Mouse (Mus musculus): ENCODE data around the gene Olfr1359. TPM values are rescaled to one million over a fixed set of nuclear protein-coding genes. Genes with fewer than 3 reads are reported as not detected.
"Not testable (repeated sequence)": the region's sequence is repeated elsewhere in the genome, so short reads cannot be mapped to it uniquely, and the experiment has no call there.

Olfr1359 gene
- polyA plus RNA-seq, 1 experiment from 2014 or later, result not detected

DNA sequence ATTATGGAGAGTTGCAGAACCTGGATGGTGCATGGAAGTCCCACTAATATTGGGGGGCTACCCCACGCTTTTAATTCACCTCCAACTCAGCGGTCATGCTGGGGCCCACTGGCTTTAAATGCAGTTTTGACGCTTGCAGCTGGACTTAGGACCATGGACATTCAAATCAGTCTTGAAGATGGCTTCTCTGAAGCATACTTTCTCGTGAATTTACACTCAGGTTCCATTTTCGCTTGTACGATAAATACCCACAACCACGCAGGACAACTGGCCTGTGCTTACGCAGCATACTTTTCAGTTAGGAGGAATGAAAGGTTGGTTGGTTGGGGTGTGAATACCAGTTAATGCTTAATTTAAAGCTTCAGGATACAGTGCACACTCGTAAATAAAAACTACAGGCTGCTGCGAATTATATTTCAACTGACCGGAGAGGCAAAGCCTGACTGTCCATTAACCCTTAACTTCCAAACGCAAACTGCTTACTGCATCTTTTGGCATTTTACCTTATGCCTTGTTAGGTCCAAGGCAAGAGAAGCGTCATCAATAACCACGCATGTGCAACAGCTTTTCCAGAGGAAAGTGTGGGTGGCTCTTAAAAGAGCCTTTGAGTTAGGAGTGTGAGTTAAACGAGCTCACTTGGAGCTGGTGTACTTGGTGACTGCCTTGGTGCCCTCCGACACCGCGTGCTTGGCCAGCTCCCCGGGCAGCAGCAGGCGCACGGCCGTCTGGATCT, 17.4 kb downstream of the Olfr1359 start:
- H3K27ac ChIP-seq (ENCODE audit: low read depth, low read length), result peak overlapping the region; percentile 98
- ATAC-seq (replicated peaks; ENCODE audit: low FRiP score), result no peak
- no peaks in the 10 kb centered on the region for H3K27me3 ChIP-seq (ENCODE audit: control insufficient read depth, insufficient read depth, low read length)
- peak; percentile 66 for DNase-seq (ENCODE audit: low spot score)
- no peaks in the 10 kb centered on the region for H3K9me3 ChIP-seq (ENCODE audit: control insufficient read depth, low read length)
- H3K4me2 ChIP-seq (ENCODE audit: low read depth, low read length, severe bottlenecking), result peak overlapping the region; percentile 63
- 2% methylated on average over 21 of the region's 22 CpGs for WGBS
- no peaks in the 10 kb centered on the region; the same call in 1 of the 2 replicates for H3K4me1 ChIP-seq (replicated peaks; ENCODE audit: control insufficient read depth, insufficient read depth, low read length)
- H3K9ac ChIP-seq (ENCODE audit: low read length), result peak overlapping the region; percentile 78
- H3K36me3 ChIP-seq (ENCODE audit: control insufficient read depth, insufficient read depth, low read length), result no peaks in the 10 kb centered on the region
- H3K4me3 ChIP-seq (ENCODE audit: low read depth, low read length), result peak overlapping the region; percentile 44

DNA sequence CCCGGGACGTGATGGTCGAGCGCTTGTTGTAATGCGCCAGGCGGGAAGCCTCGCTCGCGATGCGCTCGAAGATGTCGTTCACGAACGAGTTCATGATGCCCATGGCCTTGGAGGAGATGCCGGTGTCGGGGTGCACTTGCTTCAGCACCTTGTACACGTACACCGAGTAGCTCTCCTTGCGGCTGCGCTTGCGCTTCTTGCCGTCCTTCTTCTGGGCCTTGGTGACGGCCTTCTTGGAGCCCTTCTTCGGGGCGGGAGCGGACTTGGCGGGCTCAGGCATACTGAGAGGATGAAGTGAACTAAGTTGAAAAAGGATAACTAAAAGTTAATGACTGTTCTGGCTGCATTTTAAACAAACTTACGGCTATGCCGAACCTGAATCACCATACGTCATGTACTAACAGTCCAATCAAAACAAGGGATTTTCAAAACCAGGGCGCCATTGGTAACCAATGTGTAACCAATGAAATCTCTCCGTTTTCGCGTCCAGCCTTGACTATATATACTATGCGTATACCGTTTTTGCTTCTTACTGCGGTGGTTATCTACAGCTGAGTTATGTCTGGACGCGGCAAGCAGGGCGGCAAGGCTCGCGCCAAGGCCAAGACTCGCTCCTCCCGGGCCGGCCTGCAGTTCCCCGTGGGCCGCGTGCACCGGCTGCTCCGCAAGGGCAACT, 18.1 kb downstream of the Olfr1359 start, which contains the start of the genes Hist1h2bl and Hist1h2ai:
Gene Hist1h2bl (minus strand): TSS at position 280 of the 676 bp plus-strand sequence.
Gene Hist1h2ai (plus strand): TSS at position 559 of the 676 bp plus-strand sequence.
- WGBS, result 0% methylated on average over 29 of the region's 50 CpGs

DNA sequence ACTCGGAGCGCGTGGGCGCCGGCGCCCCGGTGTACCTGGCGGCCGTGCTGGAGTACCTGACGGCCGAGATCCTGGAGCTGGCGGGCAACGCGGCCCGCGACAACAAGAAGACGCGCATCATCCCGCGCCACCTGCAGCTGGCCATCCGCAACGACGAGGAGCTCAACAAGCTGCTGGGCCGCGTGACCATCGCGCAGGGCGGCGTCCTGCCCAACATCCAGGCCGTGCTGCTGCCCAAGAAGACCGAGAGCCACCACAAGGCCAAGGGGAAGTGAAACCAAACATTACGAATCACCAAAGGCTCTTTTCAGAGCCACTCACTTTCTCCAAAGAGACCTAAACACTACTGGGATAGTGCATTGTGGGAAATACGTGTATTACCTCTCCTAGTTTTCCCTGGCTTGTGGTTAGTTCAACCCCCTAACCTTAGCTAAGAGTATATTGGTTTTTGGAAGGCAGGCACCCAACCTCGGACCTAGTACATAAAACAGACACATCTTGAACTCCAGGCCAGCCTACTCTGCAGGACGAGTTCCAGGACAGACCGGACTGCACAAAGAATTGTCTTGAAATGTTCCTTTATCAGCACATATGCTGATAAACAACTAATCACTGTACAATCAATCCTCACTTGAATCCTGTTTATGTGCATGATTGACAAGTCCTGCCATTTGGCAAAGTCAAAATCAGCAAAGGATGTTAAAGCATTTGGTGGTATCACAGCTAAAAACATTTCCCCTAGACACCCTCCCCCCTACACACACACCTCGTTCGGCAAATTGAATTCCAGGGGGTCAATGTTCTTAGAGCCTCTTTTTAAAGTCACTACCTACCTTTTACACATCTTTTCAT, 18.9 kb downstream of the Olfr1359 start:
- H3K9me3 ChIP-seq (ENCODE audit: control insufficient read depth, low read length); H3K27me3 ChIP-seq (ENCODE audit: control insufficient read depth, insufficient read depth, low read length); H3K4me1 ChIP-seq (replicated peaks; ENCODE audit: control insufficient read depth, insufficient read depth, low read length); H3K36me3 ChIP-seq (ENCODE audit: control insufficient read depth, insufficient read depth, low read length): not testable (repeated sequence)
- DNase-seq (ENCODE audit: low spot score) (peak; percentile 70), ATAC-seq (replicated peaks; ENCODE audit: low FRiP score) (peak; percentile 13)
- WGBS, result under 1% methylated on average over 9 of the region's 38 CpGs
- H3K27ac ChIP-seq (ENCODE audit: low read depth, low read length), result peak overlapping the region; percentile 98
- peak overlapping the region; percentile 44 for H3K4me3 ChIP-seq (ENCODE audit: low read depth, low read length)
- H3K4me2 ChIP-seq (ENCODE audit: low read depth, low read length, severe bottlenecking), result peak overlapping the region; percentile 84
- H3K9ac ChIP-seq (ENCODE audit: low read length), result peak overlapping the region; percentile 79

More for the DNA sequence above, 18.1 kb downstream of the Olfr1359 start, which contains the start of the genes Hist1h2bl and Hist1h2ai:
- peak within 1 kb of the TSS; percentile 79 for H3K9ac ChIP-seq (ENCODE audit: low read length)
- not testable (repeated sequence) for H3K36me3 ChIP-seq (ENCODE audit: control insufficient read depth, insufficient read depth, low read length); H3K9me3 ChIP-seq (ENCODE audit: control insufficient read depth, low read length); H3K4me1 ChIP-seq (replicated peaks; ENCODE audit: control insufficient read depth, insufficient read depth, low read length); H3K27me3 ChIP-seq (ENCODE audit: control insufficient read depth, insufficient read depth, low read length)
- H3K4me2 ChIP-seq (ENCODE audit: low read depth, low read length, severe bottlenecking), result peak within 1 kb of the TSS; percentile 84
- H3K27ac ChIP-seq (ENCODE audit: low read depth, low read length), result peak within 1 kb of the TSS; percentile 98
- H3K4me3 ChIP-seq (ENCODE audit: low read depth, low read length), result peak within 1 kb of the TSS; percentile 44
- DNase-seq (ENCODE audit: low spot score), result peak; percentile 87
- peak; percentile 94 for ATAC-seq (replicated peaks; ENCODE audit: low FRiP score)

DNA sequence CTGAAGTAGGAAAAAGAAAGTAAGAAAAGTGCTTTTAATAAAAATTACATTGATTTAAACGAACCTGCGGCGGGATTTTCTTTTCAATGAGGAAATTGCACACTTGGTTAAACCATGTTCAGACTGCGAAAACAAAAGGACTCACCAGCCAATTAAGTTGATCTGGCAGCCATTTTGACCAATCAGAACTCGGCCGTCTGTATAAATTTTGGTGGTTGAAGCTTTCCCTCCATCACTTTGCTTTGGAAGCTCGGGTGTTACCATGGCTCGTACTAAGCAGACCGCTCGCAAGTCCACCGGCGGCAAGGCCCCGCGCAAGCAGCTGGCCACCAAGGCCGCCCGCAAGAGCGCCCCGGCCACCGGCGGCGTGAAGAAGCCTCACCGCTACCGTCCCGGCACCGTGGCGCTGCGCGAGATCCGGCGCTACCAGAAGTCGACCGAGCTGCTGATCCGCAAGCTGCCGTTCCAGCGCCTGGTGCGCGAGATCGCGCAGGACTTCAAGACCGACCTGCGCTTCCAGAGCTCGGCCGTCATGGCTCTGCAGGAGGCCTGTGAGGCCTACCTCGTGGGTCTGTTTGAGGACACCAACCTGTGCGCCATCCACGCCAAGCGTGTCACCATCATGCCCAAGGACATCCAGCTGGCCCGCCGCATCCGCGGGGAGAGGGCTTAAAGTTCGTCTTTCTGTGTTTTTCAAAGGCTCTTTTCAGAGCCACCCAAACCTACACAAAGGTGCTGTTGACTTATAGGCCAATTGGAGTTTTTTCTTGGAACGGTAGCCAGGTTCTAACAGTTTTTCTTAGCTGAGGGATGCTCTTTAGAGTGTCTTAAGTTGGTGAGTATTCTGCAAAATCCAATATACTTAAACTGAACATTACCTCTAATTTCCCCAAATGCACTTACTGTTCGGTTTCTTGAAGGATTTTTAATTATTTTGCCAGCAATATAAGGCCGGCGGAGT, 19.8 kb downstream of the Olfr1359 start, which contains the start of gene Hist1h3h:
Gene Hist1h3h (plus strand): TSS at position 263 of the 961 bp plus-strand sequence.
- WGBS, result under 1% methylated on average over 25 of the region's 56 CpGs

DNA sequence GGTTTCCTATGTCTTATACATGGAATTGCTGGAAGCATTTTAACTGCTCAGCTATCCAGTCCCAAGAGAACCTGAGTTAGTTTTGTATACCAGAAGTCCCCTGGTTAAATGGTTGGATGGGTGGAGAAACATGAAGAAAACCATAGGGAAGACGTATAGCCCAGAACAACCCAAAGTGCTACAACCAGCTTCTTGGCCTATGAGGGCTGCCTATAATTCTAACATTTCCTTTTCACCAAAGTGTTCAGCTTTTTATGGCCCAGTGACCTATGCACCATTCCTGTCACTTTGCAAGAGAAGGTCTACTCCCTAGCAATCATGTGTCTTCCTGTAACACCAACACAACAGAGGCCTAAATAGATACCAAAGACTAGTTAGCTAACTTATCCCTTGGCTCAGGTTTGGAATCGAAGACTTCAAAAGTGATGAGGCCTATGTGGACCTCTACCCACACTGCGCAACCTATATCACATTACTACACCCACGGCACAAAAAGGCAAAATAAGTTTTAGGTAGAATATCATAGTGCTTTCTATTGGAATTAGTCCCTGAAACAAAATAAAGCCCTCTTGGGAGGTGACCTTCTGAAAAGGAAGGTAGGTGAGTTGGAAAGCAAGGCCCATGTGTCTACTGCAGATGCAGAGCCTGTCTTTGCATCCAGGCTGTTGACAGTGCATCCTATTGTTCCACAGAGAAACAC, 20.6 kb downstream of the Olfr1359 start:
- Histone ChIP-seq H3K4me3 (ENCODE audit: low read depth, low read length) (peak overlapping the region; percentile 46), H3K4me1 (replicated peaks; ENCODE audit: control insufficient read depth, insufficient read depth, low read length) (no peaks in the 10 kb centered on the region; the same call in 1 of the 2 replicates), H3K4me2 (ENCODE audit: low read depth, low read length, severe bottlenecking) (peak overlapping the region; percentile 74), H3K36me3 (ENCODE audit: control insufficient read depth, insufficient read depth, low read length) (no peaks in the 10 kb centered on the region), H3K9me3 (ENCODE audit: control insufficient read depth, low read length) (no peaks in the 10 kb centered on the region), H3K27ac (ENCODE audit: low read depth, low read length) (peak overlapping the region; percentile 94), H3K27me3 (ENCODE audit: control insufficient read depth, insufficient read depth, low read length) (no peaks in the 10 kb centered on the region), H3K9ac (ENCODE audit: low read length) (peak overlapping the region; percentile 78)
- WGBS, result 51% methylated on average over 4 of the region's 4 CpGs
- peak; percentile 55 for DNase-seq (ENCODE audit: low spot score)
- no peak for ATAC-seq (replicated peaks; ENCODE audit: low FRiP score)

More for the DNA sequence above, 19.8 kb downstream of the Olfr1359 start, which contains the start of gene Hist1h3h:
- Histone ChIP-seq H3K9ac (ENCODE audit: low read length) (peak within 1 kb of the TSS; percentile 79), H3K4me2 (ENCODE audit: low read depth, low read length, severe bottlenecking) (peak within 1 kb of the TSS; percentile 84), H3K27ac (ENCODE audit: low read depth, low read length) (peak within 1 kb of the TSS; percentile 98), H3K4me3 (ENCODE audit: low read depth, low read length) (peak within 1 kb of the TSS; percentile 46)
- ATAC-seq (replicated peaks; ENCODE audit: low FRiP score) (peak; percentile 52), DNase-seq (ENCODE audit: low spot score) (peak; percentile 89)
- not testable (repeated sequence) for H3K9me3 ChIP-seq (ENCODE audit: control insufficient read depth, low read length); H3K36me3 ChIP-seq (ENCODE audit: control insufficient read depth, insufficient read depth, low read length); H3K4me1 ChIP-seq (replicated peaks; ENCODE audit: control insufficient read depth, insufficient read depth, low read length); H3K27me3 ChIP-seq (ENCODE audit: control insufficient read depth, insufficient read depth, low read length)

DNA sequence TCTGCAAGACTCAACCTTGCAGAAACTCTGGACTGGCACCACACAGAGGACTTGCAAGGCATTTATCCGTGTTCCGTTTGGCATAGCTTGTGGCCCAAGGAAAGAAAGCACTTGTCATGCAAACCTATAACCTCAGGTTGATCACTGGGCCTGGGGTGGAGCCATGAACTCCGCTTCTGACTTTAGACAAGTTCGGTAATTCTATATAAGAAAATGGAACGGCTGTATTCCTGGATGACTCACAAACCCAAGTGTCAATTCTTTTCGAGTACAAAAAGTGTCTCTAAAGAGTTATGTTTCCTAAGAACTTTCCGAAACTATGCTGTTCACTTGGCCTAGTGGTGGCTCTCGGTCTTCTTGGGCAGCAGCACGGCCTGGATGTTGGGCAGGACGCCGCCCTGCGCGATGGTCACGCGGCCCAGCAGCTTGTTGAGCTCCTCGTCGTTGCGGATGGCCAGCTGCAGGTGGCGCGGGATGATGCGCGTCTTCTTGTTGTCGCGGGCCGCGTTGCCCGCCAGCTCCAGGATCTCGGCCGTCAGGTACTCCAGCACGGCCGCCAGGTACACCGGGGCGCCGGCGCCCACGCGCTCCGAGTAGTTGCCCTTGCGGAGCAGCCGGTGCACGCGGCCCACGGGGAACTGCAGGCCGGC, 23.3 kb downstream of the Olfr1359 start:
- not testable (repeated sequence) for H3K27me3 ChIP-seq (ENCODE audit: control insufficient read depth, insufficient read depth, low read length); H3K9me3 ChIP-seq (ENCODE audit: control insufficient read depth, low read length); H3K4me1 ChIP-seq (replicated peaks; ENCODE audit: control insufficient read depth, insufficient read depth, low read length); H3K36me3 ChIP-seq (ENCODE audit: control insufficient read depth, insufficient read depth, low read length)
- peak; percentile 14 for ATAC-seq (replicated peaks; ENCODE audit: low FRiP score)
- H3K9ac ChIP-seq (ENCODE audit: low read length), result peak overlapping the region; percentile 79
- peak overlapping the region; percentile 96 for H3K27ac ChIP-seq (ENCODE audit: low read depth, low read length)
- peak overlapping the region; percentile 30 for H3K4me3 ChIP-seq (ENCODE audit: low read depth, low read length)
- 4% methylated on average over 17 of the region's 44 CpGs for WGBS
- DNase-seq (ENCODE audit: low spot score), result peak; percentile 64
- peak overlapping the region; percentile 70 for H3K4me2 ChIP-seq (ENCODE audit: low read depth, low read length, severe bottlenecking)

DNA sequence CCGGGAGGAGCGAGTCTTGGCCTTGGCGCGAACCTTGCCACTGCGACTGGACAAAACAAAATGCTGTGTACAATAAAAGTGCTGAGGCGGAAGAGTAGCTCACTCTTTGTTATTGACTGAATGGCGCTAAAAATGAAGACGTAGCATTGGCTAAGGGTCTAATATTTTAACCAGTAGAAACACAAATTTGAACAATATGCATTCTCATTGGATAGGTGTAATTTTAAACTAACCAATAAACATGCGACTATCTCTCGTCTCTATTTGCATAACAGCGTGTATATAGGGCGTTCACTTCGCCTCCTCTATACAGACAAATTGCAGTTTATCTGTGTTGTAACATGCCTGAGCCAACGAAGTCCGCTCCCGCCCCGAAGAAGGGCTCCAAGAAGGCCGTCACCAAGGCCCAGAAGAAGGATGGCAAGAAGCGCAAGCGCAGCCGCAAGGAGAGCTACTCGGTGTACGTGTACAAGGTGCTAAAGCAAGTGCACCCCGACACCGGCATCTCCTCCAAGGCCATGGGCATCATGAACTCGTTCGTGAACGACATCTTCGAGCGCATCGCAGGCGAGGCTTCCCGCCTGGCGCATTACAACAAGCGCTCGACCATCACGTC, 24.0 kb downstream of the Olfr1359 start, which contains the start of gene Hist1h2bm:
Gene Hist1h2bm (plus strand): TSS at position 288 of the 616 bp plus-strand sequence.
- not testable (repeated sequence) for H3K27me3 ChIP-seq (ENCODE audit: control insufficient read depth, insufficient read depth, low read length); H3K9me3 ChIP-seq (ENCODE audit: control insufficient read depth, low read length); H3K4me1 ChIP-seq (replicated peaks; ENCODE audit: control insufficient read depth, insufficient read depth, low read length); H3K36me3 ChIP-seq (ENCODE audit: control insufficient read depth, insufficient read depth, low read length)
- Histone ChIP-seq H3K27ac (ENCODE audit: low read depth, low read length) (peak within 1 kb of the TSS; percentile 96), H3K9ac (ENCODE audit: low read length) (peak within 1 kb of the TSS; percentile 79), H3K4me2 (ENCODE audit: low read depth, low read length, severe bottlenecking) (peak within 1 kb of the TSS; percentile 70), H3K4me3 (ENCODE audit: low read depth, low read length) (peak within 1 kb of the TSS; percentile 30)
- DNase-seq (ENCODE audit: low spot score) (peak; percentile 85), ATAC-seq (replicated peaks; ENCODE audit: low FRiP score) (peak; percentile 95)
- WGBS, result 1% methylated on average over 37 of the region's 37 CpGs

All from forebrain, embryonic 11.5 days (tissue).